Mouse (Mus musculus) gastrocnemius, adult 8-10 months (tissue): ENCODE measurements around the gene Gm11172. TPM values are rescaled to one million over a fixed set of nuclear protein-coding genes. Genes with fewer than 3 reads are reported as not detected.
"Not testable (repeated sequence)": the region's sequence is repeated elsewhere in the genome, so short reads cannot be mapped to it uniquely, and the experiment has no call there.

Experiments
- DNase-seq, 2 experiments: peaks; one replicate each; pipeline ENCODE4 v3.0.0; 2022; ENCODE audit warnings: low spot score in 2 of 2
- total RNA-seq, 4 experiments: library from RNA; stranded (reverse); gene quantifications; 2 replicates each; pipeline ENCODE4 v1.2.4; 2022

Gm11172 gene
- total RNA-seq, 4 experiments from 2014 or later, result not detected

GRCm38 (mm10) chr16:10828461-10828805 lies 15.7 kb downstream of the Gm11172 start:
- DNase-seq, result no peak

GRCm38 (mm10) chr16:10834542-10834910 lies 21.8 kb downstream of the Gm11172 start:
- DNase-seq, result no peak

- peak; percentile 59 to 75 for DNase-seq
These were observed 22.3 kb downstream of the Gm11172 start, which contains the start of gene Rmi2 for GRCm38 (mm10) chr16:10834911-10835587. Gene Rmi2, plus strand, starts transcription at chr16:10835059.

GRCm38 (mm10) chr16:10836388-10836787 lies 23.7 kb downstream of the Gm11172 start:
- DNase-seq, result no peak

GRCm38 (mm10) chr16:10837250-10837649 lies 24.5 kb downstream of the Gm11172 start:
- no peak for DNase-seq

- DNase-seq, result no peak
These were observed 25.2 kb downstream of the Gm11172 start for GRCm38 (mm10) chr16:10837903-10838302.

- DNase-seq, result no peak
These were observed 26.0 kb downstream of the Gm11172 start for GRCm38 (mm10) chr16:10838487-10839245.

- DNase-seq, result no peak
These were observed 27.3 kb downstream of the Gm11172 start for GRCm38 (mm10) chr16:10840018-10840417.

- peak in 1 of 2 experiments; percentile 57 for DNase-seq
These were observed 29.7 kb downstream of the Gm11172 start for GRCm38 (mm10) chr16:10842282-10842855.

GRCm38 (mm10) chr16:10843486-10844318 lies 31.0 kb downstream of the Gm11172 start:
- no peak for DNase-seq

GRCm38 (mm10) chr16:10844319-10844670 lies 31.6 kb downstream of the Gm11172 start:
- no peak for DNase-seq

- DNase-seq, result no peak
These were observed 33.2 kb downstream of the Gm11172 start for GRCm38 (mm10) chr16:10845952-10846351.

GRCm38 (mm10) chr16:10846503-10846902 lies 33.8 kb downstream of the Gm11172 start:
- peak; percentile 78 for DNase-seq

- DNase-seq, result peak in 1 of 2 experiments; percentile 51
These were observed 37.5 kb downstream of the Gm11172 start for GRCm38 (mm10) chr16:10849965-10850861.

- no peak for DNase-seq
These were observed 38.2 kb downstream of the Gm11172 start for GRCm38 (mm10) chr16:10850905-10851304.

GRCm38 (mm10) chr16:10852216-10852615 lies 39.5 kb downstream of the Gm11172 start:
- not testable (repeated sequence) for DNase-seq

GRCm38 (mm10) chr16:10859726-10860245 lies 47.1 kb downstream of the Gm11172 start:
- DNase-seq, result no peak

- peak in 1 of 2 experiments; percentile 53 for DNase-seq
These were observed 48.7 kb downstream of the Gm11172 start for GRCm38 (mm10) chr16:10861408-10861807.
